Mouse (Mus musculus): Measurements from ENCODE around the gene Tmeff2.

Tmeff2 gene

GRCm38 (mm10) chr1:50980591-50980990, 80.1 kb downstream of the Tmeff2 start:
- DNase-seq: no peak

GRCm38 (mm10) chr1:50981151-50981828, 80.8 kb downstream of the Tmeff2 start:
- no peak for DNase-seq

GRCm38 (mm10) chr1:50990661-50991060, 90.2 kb downstream of the Tmeff2 start:
- no peak for DNase-seq

- no peak for DNase-seq
Measured at GRCm38 (mm10) chr1:50994505-50994904, 94.1 kb downstream of the Tmeff2 start.

GRCm38 (mm10) chr1:50999793-51000192, 99.3 kb downstream of the Tmeff2 start:
- no peak for DNase-seq

- no peak for DNase-seq
Measured at GRCm38 (mm10) chr1:51008344-51008743, 107.9 kb downstream of the Tmeff2 start.

GRCm38 (mm10) chr1:51040249-51040648, 139.8 kb downstream of the Tmeff2 start:
- no peak for DNase-seq

- no peak for DNase-seq
Measured at GRCm38 (mm10) chr1:51044810-51045209, 144.4 kb downstream of the Tmeff2 start.

- no peak for DNase-seq
Measured at GRCm38 (mm10) chr1:51064549-51064948, 164.1 kb downstream of the Tmeff2 start.

- DNase-seq: no peak
Measured at GRCm38 (mm10) chr1:51065652-51066051, 165.2 kb downstream of the Tmeff2 start.

GRCm38 (mm10) chr1:51068814-51069213, 168.4 kb downstream of the Tmeff2 start:
- DNase-seq: no peak

GRCm38 (mm10) chr1:51069288-51069687, 168.8 kb downstream of the Tmeff2 start:
- DNase-seq: no peak

GRCm38 (mm10) chr1:51074076-51074475, 173.6 kb downstream of the Tmeff2 start:
- DNase-seq: no peak

GRCm38 (mm10) chr1:51075785-51076771, 175.6 kb downstream of the Tmeff2 start:
- no peak for DNase-seq

- DNase-seq: no peak
Measured at GRCm38 (mm10) chr1:51088921-51089320, 188.5 kb downstream of the Tmeff2 start.

GRCm38 (mm10) chr1:51089803-51090202, 189.4 kb downstream of the Tmeff2 start:
- no peak for DNase-seq

GRCm38 (mm10) chr1:51090212-51090761, 189.8 kb downstream of the Tmeff2 start:
- DNase-seq: no peak

GRCm38 (mm10) chr1:51094713-51095112, 194.3 kb downstream of the Tmeff2 start:
- DNase-seq: no peak

GRCm38 (mm10) chr1:51096848-51097598, 196.6 kb downstream of the Tmeff2 start:
- DNase-seq: no peak

- no peak for DNase-seq
Measured at GRCm38 (mm10) chr1:51101034-51101590, 200.7 kb downstream of the Tmeff2 start.

- peak in 1 of 2 experiments; percentile 14 for DNase-seq
Measured at GRCm38 (mm10) chr1:51104698-51105097, 204.3 kb downstream of the Tmeff2 start.

- DNase-seq: no peak
Measured at GRCm38 (mm10) chr1:51106401-51106920, 206.0 kb downstream of the Tmeff2 start.

Data from thymus, adult 18-20 months (tissue).